ENCODE assay signal across 8 mouse cellular contexts in genomic region chr8:70856541-70857197, GRCm38 (mm10). TPM values are rescaled to one million over a fixed set of nuclear protein-coding genes. Genes with fewer than 3 reads are reported as not detected.
DNase-seq lines count a peak whose midpoint lies in the region; TF ChIP-seq lines count a peak whose summit lies in the region.

No protein-coding gene starts in this region.

- H3K27ac ChIP-seq in limb, embryonic 10.5 days, result peak overlapping the region; percentile 82
- peak overlapping the region; percentile 74 for H3K27ac ChIP-seq in midbrain, embryonic 10.5 days (replicated peaks)
- H3K27ac ChIP-seq in small intestine, adult 2 months (ENCODE audit: insufficient read depth, low read depth, low read length), result no peak overlapping the region

- peak; percentile 98 for DNase-seq in heart, adult 11 months
- DNase-seq in heart, postnatal 25 days (ENCODE audit: low spot score), result no peak
- peak; percentile 84 for DNase-seq in cerebellum, adult 9-10 months
- DNase-seq in gastrocnemius, adult 18-20 months (ENCODE audit: low spot score), result peak; percentile 86
- peak; percentile 61 for DNase-seq in induced T-regulatory cell, adult 2 months (ENCODE audit: low read depth)
- peak; percentile 82 for DNase-seq in limb, embryonic 10.5 days (ENCODE audit: low spot score)
- peak; percentile 74 for DNase-seq in midbrain, embryonic 10.5 days (ENCODE audit: low spot score)

- H3K27me3 ChIP-seq in limb, embryonic 10.5 days (ENCODE audit: low read depth, poor library complexity, severe bottlenecking), result peaks cover 46% of the 10 kb centered on the region
- H3K27me3 ChIP-seq in midbrain, embryonic 10.5 days (ENCODE audit: low read depth, poor library complexity, severe bottlenecking), result peaks cover 32% of the 10 kb centered on the region
- H3K27me3 ChIP-seq in small intestine, adult 2 months (ENCODE audit: control insufficient read depth, insufficient read depth, low read length), result no peaks in the 10 kb centered on the region; the same call in 1 of the 2 replicates

- no peaks in the 10 kb centered on the region for H3K9me3 ChIP-seq in limb, embryonic 10.5 days (replicated peaks)
- H3K9me3 ChIP-seq in midbrain, embryonic 10.5 days (replicated peaks), result no peaks in the 10 kb centered on the region

- no peak for TF ChIP-seq CTCF in small intestine, adult 2 months (IDR thresholded peaks at IDR 0.05; ENCODE audit: extremely low read depth, insufficient read length, insufficient replicate concordance, low read depth, low read length)

- no peaks in the 10 kb centered on the region for H3K36me3 ChIP-seq in limb, embryonic 10.5 days
- peaks cover 28% of the 10 kb centered on the region for H3K36me3 ChIP-seq in midbrain, embryonic 10.5 days
- H3K36me3 ChIP-seq in small intestine, adult 2 months (ENCODE audit: control insufficient read depth, insufficient read depth, low read length), result no peaks in the 10 kb centered on the region

- WGBS in limb, embryonic 10.5 days, result 7% methylated on average over 33 of the region's 33 CpGs
- WGBS in midbrain, embryonic 10.5 days, result 9% methylated on average over 33 of the region's 33 CpGs
- 6% methylated on average over 33 of the region's 33 CpGs for WGBS in small intestine, adult 2 months

- peaks cover 42% of the 10 kb centered on the region for H3K4me1 ChIP-seq in limb, embryonic 10.5 days
- H3K4me1 ChIP-seq in midbrain, embryonic 10.5 days, result peaks cover 55% of the 10 kb centered on the region
- H3K4me1 ChIP-seq in small intestine, adult 2 months (ENCODE audit: control insufficient read depth, insufficient read depth, insufficient read length, low read length), result peaks cover 6% of the 10 kb centered on the region

- H3K4me3 ChIP-seq in limb, embryonic 10.5 days, result peak overlapping the region; percentile 64
- peak overlapping the region; percentile 63 for H3K4me3 ChIP-seq in midbrain, embryonic 10.5 days
- peak overlapping the region; percentile 65 for H3K4me3 ChIP-seq in small intestine, adult 2 months (ENCODE audit: low read depth, low read length)

- TF ChIP-seq POLR2A in small intestine, adult 2 months (IDR thresholded peaks at IDR 0.05; ENCODE audit: low read depth, low read length), result no peak

- intact Hi-C loops in heart, postnatal 25 days (cut with DNase I), result no loop called here

RNA-seq across cellular contexts. Expression of gene Kcnn1, which starts 6.4 kb away (rescaled TPM):
- total RNA-seq in heart, postnatal 25 days (2021), result 1 to 10 TPM; 8.1 to 8.6 TPM
- total RNA-seq in gastrocnemius, adult 18-20 months (2021), result 10 to 100 TPM; 18.2 to 21.1 TPM
- polyA plus RNA-seq in limb, embryonic 10.5 days (2016; fragmentation: Nextera tagmentation; extraction: Ambion mirVana), result 2.8 and 4.0 TPM in 2 replicates
- 9.1 and 13.4 TPM in 2 replicates for polyA plus RNA-seq in midbrain, embryonic 10.5 days (2016; fragmentation: Nextera tagmentation; extraction: Ambion mirVana)
- polyA plus RNA-seq in small intestine, adult 2 months (2012; rRNA removed), result 0.90 and 2.9 TPM in 2 replicates

RNA-seq across cellular contexts. Expression of gene Ccdc124, which starts 17.1 kb away (rescaled TPM):
- total RNA-seq in heart, postnatal 25 days (2021), result 10 to 100 TPM; 46.6 to 47.7 TPM
- total RNA-seq in gastrocnemius, adult 18-20 months (2021), result 10 to 100 TPM; 72.6 to 76.5 TPM
- polyA plus RNA-seq in limb, embryonic 10.5 days (2016; fragmentation: Nextera tagmentation; extraction: Ambion mirVana), result 174 and 187 TPM in 2 replicates
- 180 and 183 TPM in 2 replicates for polyA plus RNA-seq in midbrain, embryonic 10.5 days (2016; fragmentation: Nextera tagmentation; extraction: Ambion mirVana)
- 35.9 and 64.7 TPM in 2 replicates for polyA plus RNA-seq in small intestine, adult 2 months (2012; rRNA removed)

RNA-seq across cellular contexts. Expression of gene Arrdc2, which starts 17.1 kb away (rescaled TPM):
- 10 to 100 TPM in 1 of 2 experiments, 1 to 10 TPM in 1; 9.2 to 10.2 TPM for total RNA-seq in heart, postnatal 25 days (2021)
- 100 to 1,000 TPM in 1 of 2 experiments, 10 to 100 TPM in 1; 58.3 to 202 TPM for total RNA-seq in gastrocnemius, adult 18-20 months (2021)
- 4.4 and 5.0 TPM in 2 replicates for polyA plus RNA-seq in limb, embryonic 10.5 days (2016; fragmentation: Nextera tagmentation; extraction: Ambion mirVana)
- polyA plus RNA-seq in midbrain, embryonic 10.5 days (2016; fragmentation: Nextera tagmentation; extraction: Ambion mirVana), result 5.2 and 7.3 TPM in 2 replicates
- polyA plus RNA-seq in small intestine, adult 2 months (2012; rRNA removed), result 26.1 and 49.9 TPM in 2 replicates

RNA-seq across cellular contexts. Expression of gene Slc5a5, which starts 35.9 kb away (rescaled TPM):
- not detected for total RNA-seq in heart, postnatal 25 days (2021)
- total RNA-seq in gastrocnemius, adult 18-20 months (2021), result under 1 TPM in 1 of 2 experiments, not detected in 1; 0.07 TPM
- polyA plus RNA-seq in limb, embryonic 10.5 days (2016; fragmentation: Nextera tagmentation; extraction: Ambion mirVana), result 0.16 and 0.23 TPM in 2 replicates
- 0.42 and 0.63 TPM in 2 replicates for polyA plus RNA-seq in midbrain, embryonic 10.5 days (2016; fragmentation: Nextera tagmentation; extraction: Ambion mirVana)
- polyA plus RNA-seq in small intestine, adult 2 months (2012; rRNA removed), result 0.41 and 24.2 TPM in 2 replicates

RNA-seq across cellular contexts. Expression of gene Rpl18a, which starts 40.5 kb away (rescaled TPM):
- 100 to 1,000 TPM; 838 to 880 TPM for total RNA-seq in heart, postnatal 25 days (2021)
- total RNA-seq in gastrocnemius, adult 18-20 months (2021), result 1,000 to 10,000 TPM; 1,014 to 1,053 TPM
- 3,636 and 3,729 TPM in 2 replicates for polyA plus RNA-seq in limb, embryonic 10.5 days (2016; fragmentation: Nextera tagmentation; extraction: Ambion mirVana)
- polyA plus RNA-seq in midbrain, embryonic 10.5 days (2016; fragmentation: Nextera tagmentation; extraction: Ambion mirVana), result 3,389 and 3,784 TPM in 2 replicates
- polyA plus RNA-seq in small intestine, adult 2 months (2012; rRNA removed), result 2,725 and 5,728 TPM in 2 replicates
